Mouse (Mus musculus): ENCODE measurements around the gene Tulp4.

The Tulp4 gene

GRCm38 (mm10) chr17:6125441-6125840, 19.2 kb downstream of the Tulp4 start:
- 65% methylated on average over 3 of the region's 3 CpGs for WGBS

DNA sequence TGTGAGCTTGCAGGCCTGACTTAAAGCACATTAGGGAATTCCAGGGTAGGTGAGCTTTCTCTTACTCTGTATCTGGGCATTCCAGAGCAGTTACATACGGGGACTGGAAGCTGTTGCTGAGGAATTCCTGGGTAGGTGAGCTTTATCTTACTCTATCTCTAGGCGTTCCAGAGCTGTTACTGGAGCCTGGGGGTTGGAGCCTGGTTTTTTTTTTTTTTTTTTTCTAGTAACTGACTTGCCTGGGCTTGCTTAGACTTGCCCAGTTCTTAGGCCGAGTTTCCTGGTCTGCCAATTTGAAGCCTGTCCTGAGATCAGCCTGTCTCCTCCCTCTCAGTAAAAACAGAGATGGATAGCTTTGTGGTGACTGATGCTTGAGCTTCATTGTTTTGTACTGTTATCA, 21.8 kb downstream of the Tulp4 start:
- 83% methylated on average over 3 of the region's 3 CpGs for WGBS

DNA sequence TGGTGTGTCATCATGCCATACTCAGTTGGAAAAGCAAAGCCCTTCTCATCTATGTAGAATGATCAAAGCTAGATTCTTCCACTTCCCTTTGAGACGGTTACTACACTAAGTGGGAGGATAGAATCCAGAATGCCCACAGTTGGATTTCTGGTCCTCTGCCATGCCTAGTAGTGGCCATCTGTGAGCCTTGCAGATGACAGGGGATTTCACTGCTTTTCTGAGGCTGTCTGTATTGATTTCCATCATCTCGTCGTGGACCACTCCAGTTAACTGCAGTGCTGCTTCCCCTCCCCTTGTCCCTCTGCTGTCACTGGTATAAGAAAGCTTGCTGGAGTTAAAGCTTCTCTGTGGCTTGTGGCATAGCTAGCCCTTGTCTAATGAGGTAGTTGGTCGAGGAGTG, 23.1 kb downstream of the Tulp4 start:
- 31% methylated on average over 4 of the region's 4 CpGs for WGBS

DNA sequence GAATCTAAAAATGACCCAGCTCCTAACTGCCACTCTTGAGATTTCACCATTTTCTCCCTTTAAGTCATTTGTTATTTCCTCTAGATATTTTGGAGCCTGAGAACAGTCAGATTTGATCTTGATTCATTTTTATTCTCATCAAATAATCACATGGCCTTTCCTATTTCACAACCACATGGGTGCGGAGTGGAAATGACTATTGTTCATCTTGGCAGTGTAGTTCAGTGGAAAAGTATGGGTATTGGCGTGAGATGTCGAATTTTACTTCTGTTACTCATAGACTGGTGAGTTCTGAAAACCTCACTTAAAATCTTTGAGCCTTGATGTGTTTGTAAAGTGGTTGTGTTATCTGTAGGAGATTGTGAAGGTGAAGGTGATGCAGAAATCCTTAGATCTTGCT, 24.8 kb downstream of the Tulp4 start:
- WGBS, result 87% methylated on average over 3 of the region's 3 CpGs

- WGBS, result 74% methylated on average over 3 of the region's 3 CpGs
Measured at GRCm38 (mm10) chr17:6140875-6141274, 34.6 kb downstream of the Tulp4 start.

GRCm38 (mm10) chr17:6141344-6141743, 35.1 kb downstream of the Tulp4 start:
- WGBS, result 66% methylated on average over 2 of the region's 2 CpGs

GRCm38 (mm10) chr17:6145244-6145643, 39.0 kb downstream of the Tulp4 start:
- 73% methylated on average over 2 of the region's 2 CpGs for WGBS

DNA sequence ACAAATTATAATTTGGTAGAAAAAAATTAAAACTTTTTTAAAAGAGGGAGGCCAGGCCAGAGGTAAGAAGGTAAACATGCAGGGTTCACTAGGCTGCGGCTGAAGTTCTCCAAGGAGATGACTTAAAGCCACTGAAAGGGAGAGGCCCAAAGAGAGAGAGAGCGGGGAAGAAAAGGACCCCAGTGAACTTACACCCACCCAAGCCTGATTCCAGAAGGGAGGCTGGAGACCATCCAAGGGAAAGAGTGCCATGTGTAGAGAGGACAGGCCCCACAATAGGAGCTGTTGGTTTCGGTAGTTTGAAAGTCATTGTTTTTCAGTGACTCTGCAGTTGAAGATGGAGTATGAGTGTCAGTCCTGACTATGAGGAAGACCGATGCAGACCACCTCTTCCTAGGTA, 46.7 kb downstream of the Tulp4 start:
- 90% methylated on average over 4 of the region's 4 CpGs for WGBS

DNA sequence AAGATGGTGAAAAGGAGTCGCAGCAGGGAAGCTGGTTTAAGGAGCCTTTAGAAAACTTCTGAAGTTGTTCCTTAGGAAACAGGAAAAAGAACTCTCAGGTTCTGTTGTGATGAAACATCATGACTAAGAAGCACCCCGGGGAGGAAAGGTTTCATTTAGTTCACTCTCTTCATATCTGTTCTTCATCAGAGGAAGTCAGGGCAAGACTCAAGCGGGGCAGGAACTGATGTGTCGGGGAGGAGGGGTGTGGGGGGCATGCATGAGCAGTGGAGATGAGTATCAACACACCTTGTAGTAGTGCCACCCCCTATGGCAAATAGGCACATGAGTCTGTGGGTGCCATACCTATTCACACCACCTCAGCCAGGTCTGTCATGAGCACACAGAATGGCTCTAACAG, 47.3 kb downstream of the Tulp4 start:
- 73% methylated on average over 4 of the region's 4 CpGs for WGBS

DNA sequence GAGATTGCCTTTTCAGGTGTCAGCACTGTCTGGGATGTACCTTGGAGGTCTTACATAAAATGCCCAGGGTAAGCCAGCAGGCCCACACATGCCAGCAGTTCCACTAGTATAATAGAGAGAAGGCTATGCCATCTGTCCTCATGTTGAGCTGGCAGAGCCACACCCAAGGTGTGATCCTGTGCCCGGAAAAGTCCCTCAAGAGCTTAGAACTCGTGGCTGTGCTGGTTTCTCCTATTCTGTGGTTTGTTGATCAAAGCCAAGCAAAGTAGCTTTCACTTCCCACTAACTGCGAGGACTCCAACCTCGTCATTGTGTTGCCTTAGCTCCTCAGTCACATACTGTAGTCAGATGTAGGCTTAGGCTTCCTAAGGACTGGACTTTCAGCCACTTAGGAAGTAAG, 48.1 kb downstream of the Tulp4 start:
- 54% methylated on average over 4 of the region's 4 CpGs for WGBS

GRCm38 (mm10) chr17:6160495-6160894, 54.3 kb downstream of the Tulp4 start:
- 75% methylated on average over 6 of the region's 6 CpGs for WGBS

DNA sequence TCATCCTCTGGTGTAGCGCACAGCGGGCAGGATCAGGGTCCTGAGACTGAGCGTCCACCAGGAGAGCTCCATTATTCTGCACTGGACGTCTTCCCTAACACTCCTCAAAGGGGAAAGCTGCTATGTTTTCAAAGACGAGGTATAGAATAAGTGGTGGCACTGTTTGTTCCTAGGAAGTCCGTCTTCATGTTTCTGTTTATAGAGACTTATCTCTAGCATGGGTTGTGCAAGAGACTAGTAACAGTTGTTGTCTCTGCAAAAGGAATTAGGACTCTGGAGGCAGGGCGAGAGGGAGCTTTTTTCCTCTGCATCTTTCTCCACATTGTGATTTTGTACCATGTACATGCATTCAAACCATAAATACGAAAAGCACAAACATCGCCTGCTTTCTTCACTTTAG, 55.7 kb downstream of the Tulp4 start:
- WGBS, result 66% methylated on average over 9 of the region's 9 CpGs

GRCm38 (mm10) chr17:6162761-6163160, 56.5 kb downstream of the Tulp4 start:
- 59% methylated on average over 1 of the region's 1 CpGs for WGBS

- WGBS, result 73% methylated on average over 4 of the region's 4 CpGs
Measured at GRCm38 (mm10) chr17:6164911-6165310, 58.7 kb downstream of the Tulp4 start.

- 46% methylated on average over 7 of the region's 7 CpGs for WGBS
Measured at GRCm38 (mm10) chr17:6172440-6172839, 66.2 kb downstream of the Tulp4 start.

DNA sequence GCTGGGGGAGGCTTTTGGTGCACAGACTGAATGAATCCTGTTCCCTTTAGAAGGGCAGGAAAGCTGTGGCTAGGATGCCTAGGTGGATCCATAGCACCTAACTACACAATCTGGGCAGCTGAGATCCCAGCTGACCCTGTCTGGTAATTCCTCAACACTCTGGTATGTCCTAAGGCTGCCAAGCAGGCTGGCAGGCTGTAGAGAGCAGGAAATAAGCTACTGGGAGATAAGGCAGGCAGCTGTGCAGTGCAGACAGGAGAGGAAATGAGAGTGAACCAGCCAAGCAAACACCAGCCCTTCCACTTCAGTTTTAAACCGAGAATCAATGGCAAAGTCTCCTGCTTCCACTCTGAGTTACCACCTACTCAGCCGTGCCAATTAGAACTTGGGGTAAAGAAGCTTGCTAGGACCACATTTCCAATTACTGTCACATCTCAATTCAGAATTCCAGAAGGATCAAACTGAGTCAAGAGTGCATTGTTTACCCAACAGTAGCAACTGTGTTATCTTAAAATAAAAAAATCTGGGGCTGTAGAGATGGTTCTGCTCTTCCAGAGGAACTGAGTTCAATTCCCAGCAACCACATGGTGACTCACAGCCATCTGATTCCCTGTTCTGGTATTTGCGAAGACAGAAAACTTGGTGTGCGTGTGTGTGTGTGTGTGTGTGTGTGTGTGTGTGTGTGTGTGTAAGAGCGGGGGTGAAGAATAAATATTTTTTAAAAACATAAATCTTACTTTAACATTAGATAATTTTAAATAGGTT, 66.9 kb downstream of the Tulp4 start:
- WGBS, result 33% methylated on average over 5 of the region's 5 CpGs

DNA sequence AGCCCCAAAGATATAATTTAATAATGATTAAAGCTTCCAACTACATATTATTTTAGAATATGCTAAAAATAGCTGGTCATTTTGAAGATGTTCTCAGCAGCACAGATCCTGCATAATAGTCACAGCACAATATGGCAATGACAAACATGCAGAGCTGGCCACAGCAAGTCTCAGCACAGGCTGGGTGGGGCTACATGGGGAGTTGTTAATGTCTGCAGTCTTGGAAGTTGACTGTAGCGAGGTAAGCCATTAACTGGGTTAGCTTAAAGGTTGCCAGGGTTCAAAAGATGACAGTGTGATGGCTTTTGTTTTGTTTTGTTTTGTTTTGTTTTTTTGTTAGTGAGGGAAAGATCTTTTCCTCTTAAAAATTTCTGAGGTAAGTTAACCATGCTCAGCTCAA, 68.3 kb downstream of the Tulp4 start:
- 89% methylated on average over 1 of the region's 1 CpGs for WGBS

DNA sequence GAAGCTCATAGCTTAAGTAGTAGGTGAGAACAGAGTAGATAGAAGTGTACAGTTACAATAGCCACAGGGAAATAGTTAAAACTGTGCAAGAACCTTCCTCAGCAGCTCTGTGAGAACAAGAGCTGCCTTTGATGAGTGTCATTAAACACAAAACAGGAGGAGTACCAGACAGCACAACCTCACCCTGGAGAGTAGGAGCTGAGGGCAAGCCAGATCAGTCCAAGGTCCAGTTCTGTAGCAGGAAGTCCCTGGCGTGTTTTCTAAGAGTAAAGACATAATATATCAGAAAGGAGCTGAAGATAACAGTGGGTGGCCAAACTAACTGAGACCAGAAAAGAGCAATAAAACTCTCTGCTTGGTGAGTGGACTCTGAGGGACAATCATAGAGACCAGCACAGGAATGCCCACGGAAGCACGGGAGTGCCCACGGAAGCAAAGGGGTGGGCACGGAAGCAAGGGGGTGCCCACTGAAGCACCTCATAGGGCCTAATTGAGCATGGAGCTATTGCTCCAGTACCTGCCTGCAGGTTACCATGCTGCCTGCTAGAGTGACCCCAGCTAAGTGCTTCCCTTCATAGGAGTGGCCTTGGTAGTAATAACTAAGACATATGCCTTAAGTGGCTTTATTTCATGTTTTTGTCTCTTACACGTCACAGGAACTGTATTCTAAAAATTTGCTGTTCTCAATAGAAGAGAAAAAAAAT, 72.5 kb downstream of the Tulp4 start:
- WGBS, result 78% methylated on average over 6 of the region's 6 CpGs

DNA sequence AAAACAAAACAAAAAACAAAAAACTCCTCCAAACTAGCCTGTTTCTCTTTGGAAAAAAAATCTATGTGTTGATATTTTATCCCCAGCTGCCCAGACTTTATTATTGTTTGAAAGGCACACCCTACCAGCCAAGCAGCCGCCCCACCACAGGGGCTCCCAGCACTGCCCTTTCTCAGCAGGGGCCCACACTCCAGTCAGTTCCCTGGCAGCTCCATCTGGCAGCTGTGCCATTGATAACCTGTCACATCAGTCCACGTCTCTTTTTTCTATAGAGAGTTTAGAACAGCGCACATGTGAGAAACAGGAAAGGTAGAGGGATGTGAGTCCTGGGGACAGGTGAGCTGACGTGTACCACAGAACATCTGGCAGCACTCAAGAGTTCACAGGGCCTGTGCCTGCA, 73.2 kb downstream of the Tulp4 start:
- 67% methylated on average over 4 of the region's 4 CpGs for WGBS

GRCm38 (mm10) chr17:6180421-6180820, 74.2 kb downstream of the Tulp4 start:
- WGBS, result 44% methylated on average over 3 of the region's 3 CpGs

DNA sequence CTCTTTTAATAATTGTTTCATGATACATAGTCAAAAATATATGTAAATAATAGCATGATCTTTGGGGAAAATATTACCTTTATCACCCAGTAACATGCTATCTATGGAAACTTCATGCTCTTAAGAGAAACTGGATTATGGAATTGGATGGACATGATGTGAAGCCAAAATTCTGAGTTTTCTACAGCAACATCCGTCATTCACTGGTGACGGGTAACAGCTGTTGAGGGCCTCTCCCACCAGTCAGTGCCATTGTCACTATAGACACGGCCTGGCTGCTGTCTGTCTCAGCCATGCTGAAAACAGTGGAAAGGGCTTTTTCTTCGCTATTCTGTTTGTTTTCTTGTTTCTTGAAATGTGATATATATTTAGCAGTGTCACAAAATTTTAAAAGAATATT, 76.5 kb downstream of the Tulp4 start:
- WGBS, result 79% methylated on average over 4 of the region's 4 CpGs

DNA sequence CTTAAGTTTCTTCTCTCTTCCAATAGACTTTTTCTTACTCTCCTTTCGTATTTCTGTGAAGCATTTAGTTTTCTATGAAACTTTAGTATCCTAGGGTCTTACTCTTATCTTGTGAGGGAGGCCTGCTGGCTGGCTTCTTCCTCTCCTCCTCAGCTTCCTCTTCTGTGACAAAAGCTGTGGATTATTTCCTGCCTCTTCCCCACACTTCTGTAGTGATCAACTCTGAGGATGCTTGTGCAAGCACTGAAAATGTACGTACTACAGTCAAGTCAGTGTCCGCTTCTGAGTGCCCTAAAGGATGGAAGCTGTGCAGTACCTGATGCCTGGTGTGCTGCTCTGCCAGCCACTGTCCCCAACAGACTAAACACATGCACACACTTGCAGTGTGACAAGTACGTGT, 80.4 kb downstream of the Tulp4 start:
- WGBS, result 87% methylated on average over 4 of the region's 4 CpGs

DNA sequence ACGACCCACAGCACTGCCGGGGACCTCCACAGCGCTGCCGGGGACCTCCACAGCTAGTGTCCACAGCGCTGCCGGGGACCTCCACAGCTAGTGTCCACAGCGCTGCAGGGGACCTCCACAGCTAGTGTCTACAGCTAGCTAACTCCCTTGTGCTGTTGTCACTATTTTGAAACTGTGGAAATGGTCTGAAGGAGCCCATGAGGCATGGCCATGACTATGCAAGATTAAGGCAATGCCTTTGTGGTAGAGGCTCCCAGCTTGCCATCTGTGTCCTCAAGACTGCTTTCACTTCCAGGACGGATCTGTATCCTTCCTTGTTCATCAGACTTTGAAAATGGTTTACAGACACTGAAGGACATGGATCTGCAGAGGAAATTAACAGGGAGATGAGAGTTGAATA, 80.9 kb downstream of the Tulp4 start:
- WGBS, result 88% methylated on average over 8 of the region's 8 CpGs
